Mouse (Mus musculus) forebrain, embryonic 16.5 days (tissue): ENCODE results near the gene Hpca. TPM values are rescaled to one million over a fixed set of nuclear protein-coding genes. Genes with fewer than 3 reads are reported as not detected.

Experiments used
- ATAC-seq: fragments of 200-750 bp; cut with Nextera tagmentation; 2 replicates; pipeline ENCODE4 v1.8.0; 2017; ENCODE audit warnings: mild to moderate bottlenecking, moderate library complexity
- H3K27ac ChIP-seq: fragments of 300-500 bp; sonication (generic); 2 replicates; pipeline ENCODE4 v1.5.1; 2014; ENCODE audit warnings: low read length, control low read depth
- H3K27me3 ChIP-seq: fragments of 300-500 bp; sonication (generic); replicated peaks from 2 replicates; pipeline ENCODE4 v1.6.1; 2014; ENCODE audit warnings: low read length; ENCODE audit not compliant: control insufficient read depth, insufficient read depth
- H3K36me3 ChIP-seq: fragments of 300-500 bp; sonication (generic); 2 replicates; pipeline ENCODE4 v1.6.1; 2014; ENCODE audit not compliant: control insufficient read depth, insufficient read depth
- H3K4me1 ChIP-seq: fragments of 300-500 bp; sonication (generic); replicated peaks from 2 replicates; pipeline ENCODE4 v1.6.1; 2014; ENCODE audit warnings: low read length; ENCODE audit not compliant: control insufficient read depth, insufficient read depth
- H3K4me2 ChIP-seq: fragments of 300-500 bp; sonication (generic); 2 replicates; pipeline ENCODE4 v1.6.1; 2014; ENCODE audit warnings: mild to moderate bottlenecking, low read length, control low read depth
- H3K4me3 ChIP-seq: fragments of 300-500 bp; sonication (generic); replicated peaks from 2 replicates; pipeline ENCODE4 v1.5.1; 2014; ENCODE audit warnings: mild to moderate bottlenecking, low read length, control low read depth
- H3K9ac ChIP-seq: fragments of 300-500 bp; sonication (generic); replicated peaks from 2 replicates; pipeline ENCODE4 v1.6.1; 2014; ENCODE audit warnings: low read depth, low read length, control low read depth
- H3K9me3 ChIP-seq: fragments of 300-500 bp; sonication (generic); 2 replicates; pipeline ENCODE4 v1.6.1; 2016; ENCODE audit warnings: low read length; ENCODE audit not compliant: control insufficient read depth
- WGBS: fragments of 180-500 bp; shearing (Covaris S2); extraction: QIAGEN DNeasy Blood & Tissue Kit; methylation state at CpG from one replicate; pipeline ENCODE4 v1.1.7; 2014; 5-methylcytosine and 5-hydroxymethylcytosine counted together
- polyA plus RNA-seq: library from polyadenylated mRNA; unstranded; fragments of >200 nt; fragmentation: Nextera tagmentation; extraction: Ambion mirVana; gene quantifications from 2 replicates; pipeline ENCODE4 v1.2.1, GENCODE M21; 2015

Gene Hpca
- polyA plus RNA-seq, 1 experiment from 2014 or later: 63.4 TPM

DNA sequence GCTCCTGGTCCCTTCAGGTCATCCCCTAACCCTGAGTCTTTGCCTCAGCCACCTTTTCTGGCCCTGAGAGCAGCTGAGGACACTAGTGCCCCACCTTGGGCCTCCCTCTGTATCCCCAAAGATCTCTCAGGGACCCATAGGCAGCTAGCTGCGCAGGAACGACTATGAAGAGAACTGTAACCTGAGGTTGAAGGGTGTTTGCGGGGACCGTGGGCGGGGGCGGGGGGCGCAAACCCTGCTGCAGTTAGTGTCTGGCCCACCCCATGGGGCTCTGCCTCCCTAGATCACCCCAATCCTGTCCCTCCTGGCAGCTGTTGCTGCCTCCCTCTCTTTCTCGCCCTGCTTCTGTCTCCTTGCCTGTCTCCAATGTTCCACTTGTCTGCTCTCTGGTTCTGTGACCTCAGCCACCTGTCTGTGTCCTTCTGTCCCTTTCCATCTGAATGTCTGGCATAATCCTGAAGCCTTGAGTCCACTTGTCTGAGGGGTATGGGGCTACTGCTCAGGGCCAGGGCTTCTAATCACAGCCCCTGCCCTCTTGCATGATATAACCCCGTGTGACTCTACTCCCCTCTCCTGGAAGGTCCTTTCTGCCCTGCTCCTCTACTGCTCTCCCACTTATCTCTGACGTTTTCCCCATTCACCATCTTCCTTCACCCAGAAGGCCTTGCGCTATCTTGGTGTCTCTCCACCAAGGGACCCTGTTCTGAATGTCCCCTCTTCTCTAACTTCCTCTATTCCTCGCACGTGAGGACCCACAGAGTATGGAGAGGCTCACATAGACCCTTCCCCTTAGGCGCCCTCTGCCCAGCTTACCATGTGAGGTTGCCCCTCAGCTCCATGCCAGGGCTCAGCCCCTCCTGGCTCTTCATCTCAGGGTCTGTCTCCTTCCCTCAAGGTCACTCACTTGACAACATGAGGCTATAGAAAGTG, 15.8 kb upstream of the Hpca start:
- no peak for ATAC-seq
- Histone ChIP-seq H3K27me3 (no peaks in the 10 kb centered on the region; the same call in 1 of the 2 replicates), H3K9ac (peak overlapping the region; percentile 69), H3K4me1 (peaks cover 16% of the 10 kb centered on the region), H3K36me3 (no peaks in the 10 kb centered on the region), H3K9me3 (no peaks in the 10 kb centered on the region), H3K27ac (no peak overlapping the region), H3K4me2 (peak overlapping the region; percentile 78), H3K4me3 (peak overlapping the region; percentile 53)
- WGBS: 48% methylated on average over 14 of the region's 14 CpGs

DNA sequence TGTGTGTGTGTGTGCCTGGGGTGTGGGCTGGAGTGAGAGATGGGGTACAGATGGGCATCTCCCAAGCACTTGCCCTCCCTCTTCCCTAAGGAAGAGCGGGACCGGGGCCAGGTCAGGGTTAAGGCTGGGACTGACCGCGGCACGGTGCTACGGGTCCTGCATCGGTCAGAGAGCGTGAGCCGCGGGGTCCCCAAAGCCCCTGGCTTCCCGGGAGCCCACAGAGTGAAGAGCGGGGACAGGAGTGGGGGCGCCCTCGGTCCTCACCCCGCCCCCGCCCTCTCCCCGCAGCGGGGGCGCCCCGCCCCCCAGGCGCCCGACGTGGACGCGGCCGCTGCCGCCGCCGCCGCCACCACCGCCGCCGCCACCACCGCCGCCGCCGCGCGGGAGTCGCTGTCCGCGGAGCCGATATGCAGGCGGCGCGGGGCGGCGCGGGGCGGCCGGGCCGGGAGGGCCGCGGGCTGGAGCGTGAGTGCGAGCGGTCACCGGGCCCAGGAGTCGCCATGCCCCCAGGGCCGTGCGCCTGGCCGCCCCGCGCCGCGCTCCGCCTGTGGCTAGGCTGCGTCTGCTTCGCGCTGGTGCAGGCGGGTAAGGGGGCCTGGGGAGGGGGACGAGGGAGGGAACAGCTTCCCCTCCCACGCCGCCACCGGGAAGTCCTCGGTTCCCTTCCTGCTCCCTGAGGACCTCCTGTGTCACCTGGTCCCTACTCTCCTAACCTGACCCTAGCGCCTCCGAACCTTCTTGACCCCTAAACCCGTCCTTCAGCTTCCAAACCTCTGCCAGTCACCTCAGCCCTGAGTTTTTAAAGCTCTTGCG, 14.9 kb upstream of the Hpca start, which contains the start of gene Fndc5:
Gene Fndc5 (plus strand): TSS at position 421 of the 813 bp plus-strand sequence.
- Histone ChIP-seq H3K9ac (peak within 1 kb of the TSS; percentile 69), H3K4me2 (peak within 1 kb of the TSS; percentile 78), H3K36me3 (no peaks in the 10 kb centered on the region), H3K4me1 (peaks cover 12% of the 10 kb centered on the region), H3K9me3 (no peaks in the 10 kb centered on the region), H3K27ac (no peak within 1 kb of the TSS), H3K27me3 (no peaks in the 10 kb centered on the region; the same call in 1 of the 2 replicates), H3K4me3 (peak within 1 kb of the TSS; percentile 53)
- ATAC-seq: no peak; the same call in 1 of the 2 replicates
- under 1% methylated on average over 36 of the region's 80 CpGs for WGBS

DNA sequence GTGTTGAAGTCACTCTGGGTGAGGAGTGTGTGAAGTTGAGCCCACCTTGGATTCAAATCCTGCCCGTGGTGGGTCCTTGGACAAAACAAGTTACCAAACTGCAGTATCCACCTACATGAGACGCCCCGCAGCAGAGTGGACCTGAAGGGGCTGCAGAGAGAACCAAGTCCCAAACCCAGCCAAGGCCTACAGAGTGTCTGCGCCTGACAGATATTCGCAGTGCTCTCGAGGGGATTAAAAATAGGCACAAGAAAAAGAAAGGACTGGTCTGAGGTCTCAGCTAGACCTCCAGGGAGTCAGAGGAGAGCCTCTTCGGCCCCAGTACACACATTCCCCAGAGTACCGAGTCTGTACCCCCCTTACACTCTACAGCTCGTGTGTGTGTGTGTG, 14.3 kb upstream of the Hpca start:
- 32% methylated on average over 9 of the region's 9 CpGs for WGBS
- Histone ChIP-seq H3K9me3 (no peaks in the 10 kb centered on the region), H3K36me3 (no peaks in the 10 kb centered on the region), H3K4me1 (peaks cover 8% of the 10 kb centered on the region), H3K4me2 (peak overlapping the region; percentile 78), H3K27ac (no peak overlapping the region), H3K4me3 (peak overlapping the region; percentile 53), H3K27me3 (no peaks in the 10 kb centered on the region; the same call in 1 of the 2 replicates), H3K9ac (peak overlapping the region; percentile 69; the same call in 1 of the 2 replicates)
- peak; percentile 29; the same call in 1 of the 2 replicates for ATAC-seq

DNA sequence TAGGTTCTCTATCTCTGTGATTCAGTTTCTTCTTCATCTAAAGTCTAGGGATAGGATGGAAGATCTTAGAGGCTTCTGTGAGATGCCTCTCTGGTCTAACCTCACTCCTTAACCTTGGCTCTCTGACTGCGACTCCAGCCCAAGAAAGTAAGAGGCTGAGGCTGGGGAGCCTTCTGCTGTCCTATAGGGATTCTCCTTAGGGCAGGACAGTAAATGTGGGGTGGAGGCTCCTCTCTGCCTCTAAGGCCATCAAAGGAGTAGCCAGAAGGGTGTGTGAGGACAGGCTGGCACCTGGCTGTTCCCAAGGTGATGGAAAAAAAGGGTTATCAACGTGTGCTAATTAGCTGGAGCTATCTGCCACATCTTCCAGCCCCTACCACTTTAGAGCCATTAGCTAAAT, 13.8 kb upstream of the Hpca start:
- Histone ChIP-seq H3K27me3 (no peaks in the 10 kb centered on the region; the same call in 1 of the 2 replicates), H3K36me3 (no peaks in the 10 kb centered on the region), H3K9ac (no peak overlapping the region), H3K27ac (no peak overlapping the region), H3K4me3 (no peak overlapping the region), H3K9me3 (no peaks in the 10 kb centered on the region), H3K4me1 (peaks cover 12% of the 10 kb centered on the region), H3K4me2 (no peak overlapping the region)
- 47% methylated on average over 2 of the region's 2 CpGs for WGBS
- ATAC-seq: no peak

GRCm38 (mm10) chr4:129134799-129135585, 13.2 kb upstream of the Hpca start:
- H3K36me3 ChIP-seq: no peaks in the 10 kb centered on the region
- H3K9ac ChIP-seq: no peak overlapping the region
- peaks cover 17% of the 10 kb centered on the region for H3K4me1 ChIP-seq
- no peaks in the 10 kb centered on the region; the same call in 1 of the 2 replicates for H3K27me3 ChIP-seq
- no peaks in the 10 kb centered on the region for H3K9me3 ChIP-seq
- peak; percentile 37; the same call in 1 of the 2 replicates for ATAC-seq
- no peak overlapping the region for H3K4me3 ChIP-seq
- H3K4me2 ChIP-seq: no peak overlapping the region
- H3K27ac ChIP-seq: no peak overlapping the region
- WGBS: 12% methylated on average over 15 of the region's 15 CpGs

DNA sequence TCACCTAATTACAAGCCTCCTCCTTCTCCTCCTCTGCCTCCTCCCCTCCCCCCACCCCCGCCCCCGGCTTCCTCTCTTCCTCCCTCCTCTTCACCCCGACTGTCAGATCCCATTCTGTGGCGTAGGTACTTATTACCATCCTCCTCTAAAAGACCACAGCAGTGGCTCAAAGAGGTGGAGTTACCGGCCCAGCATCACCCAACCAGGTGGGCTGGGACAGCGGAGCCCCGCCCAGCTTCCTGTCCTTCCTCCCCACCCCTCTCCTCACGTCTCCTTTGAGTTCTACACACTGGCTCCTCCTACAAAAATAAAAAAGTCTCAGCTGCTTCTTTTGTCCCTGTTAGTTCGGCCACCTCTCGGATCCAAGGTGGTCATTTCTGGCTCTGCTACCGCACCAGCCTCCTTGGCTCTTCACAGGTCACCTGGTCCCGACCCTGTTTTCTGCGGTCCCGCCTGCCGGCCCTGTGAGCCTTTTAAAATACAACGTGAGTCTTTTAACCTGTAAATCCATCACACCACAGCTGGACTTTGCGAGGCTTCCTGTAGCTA, 9.0 kb upstream of the Hpca start:
- no peaks in the 10 kb centered on the region for H3K36me3 ChIP-seq
- H3K9ac ChIP-seq: 0 out of 2 replicates have a peak overlapping the region, but pooled peaks have one; percentile 20
- no peaks in the 10 kb centered on the region for H3K9me3 ChIP-seq
- H3K27me3 ChIP-seq: no peaks in the 10 kb centered on the region; the same call in 1 of the 2 replicates
- H3K4me2 ChIP-seq: peak overlapping the region; percentile 30
- whole genome bisulfite sequencing: 10% methylated on average over 16 of the region's 17 CpGs
- H3K4me3 ChIP-seq: peak overlapping the region; percentile 9; the same call in 1 of the 2 replicates
- H3K27ac ChIP-seq: no peak overlapping the region
- H3K4me1 ChIP-seq: peaks cover 23% of the 10 kb centered on the region
- 0 out of 2 replicates have a peak, but pooled peaks have one; percentile 47 for ATAC-seq

- H3K9ac ChIP-seq: no peak overlapping the region
- ATAC-seq: 0 out of 2 replicates have a peak, but pooled peaks have one; percentile 22
These were observed 8.3 kb upstream of the Hpca start for GRCm38 (mm10) chr4:129130149-129130548.

GRCm38 (mm10) chr4:129129387-129129786, 7.6 kb upstream of the Hpca start:
- no peaks in the 10 kb centered on the region for H3K36me3 ChIP-seq
- H3K4me3 ChIP-seq: no peak overlapping the region
- no peaks in the 10 kb centered on the region for H3K9me3 ChIP-seq
- no peak overlapping the region for H3K27ac ChIP-seq
- no peak overlapping the region for H3K9ac ChIP-seq
- no peaks in the 10 kb centered on the region for H3K27me3 ChIP-seq
- H3K4me1 ChIP-seq: peaks cover 37% of the 10 kb centered on the region
- ATAC-seq: no peak
- 39% methylated on average over 9 of the region's 9 CpGs for WGBS
- H3K4me2 ChIP-seq: no peak overlapping the region

More at GRCm38 (mm10) chr4:129130149-129130548, 8.3 kb upstream of the Hpca start:
- 2% methylated on average over 8 of the region's 8 CpGs for WGBS
- Histone ChIP-seq H3K4me2 (0 out of 2 replicates have a peak overlapping the region, but pooled peaks have one; percentile 30), H3K4me3 (no peak overlapping the region), H3K36me3 (no peaks in the 10 kb centered on the region), H3K9me3 (no peaks in the 10 kb centered on the region), H3K27ac (no peak overlapping the region), H3K27me3 (no peaks in the 10 kb centered on the region), H3K4me1 (peaks cover 30% of the 10 kb centered on the region)
